9 mouse cellular contexts compared by ENCODE assay signal in the genomic region with DNA sequence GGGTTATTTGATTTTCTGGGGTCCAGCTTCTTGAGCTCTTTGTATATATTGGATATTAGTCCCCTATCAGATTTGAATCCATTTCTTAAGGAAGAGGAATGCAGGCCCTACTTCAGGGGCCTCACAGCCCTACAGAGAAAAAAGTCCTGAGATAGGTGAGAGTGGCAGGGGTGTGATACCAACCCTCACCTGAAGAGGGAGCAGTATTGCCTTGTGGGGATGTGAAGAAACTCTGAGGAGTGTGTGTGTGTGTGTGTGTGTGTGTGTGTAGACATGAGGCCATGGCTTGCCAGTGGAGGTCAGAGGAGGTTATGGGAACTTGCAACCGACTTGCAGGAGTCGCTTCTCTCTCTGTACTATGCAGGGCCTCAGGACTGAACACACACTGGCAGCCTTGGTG.
DNase-seq lines count a peak whose midpoint lies in the region; TF ChIP-seq lines count a peak whose summit lies in the region.
"Had no signal": no experiment of that assay in that cellular context is flagged by ENCODE, and none has a peak within 500 bp of the region (broad histone marks: within the 10 kb centered on the region; RNA-seq: fewer than 3 reads in every experiment).

No protein-coding gene starts in this region.

- intact Hi-C loops in left cerebral cortex, postnatal 25 days (cut with DNase I), result no loop called here

- no peak overlapping the region for H3K27ac ChIP-seq in layer of hippocampus, adult 2 months

- TF ChIP-seq CTCF in layer of hippocampus, adult 2 months (conservative IDR thresholded peaks at IDR 0.05), result peak; percentile 60

- no peak overlapping the region for H3K4me3 ChIP-seq in layer of hippocampus, adult 2 months

- DNase-seq in adrenal gland, postnatal 10 days, result peak; percentile 33
- no peak for DNase-seq in adrenal gland, postnatal 25 days
- no peak for DNase-seq in layer of hippocampus, adult 2 months (ENCODE audit: low spot score in 2 of 2)
- DNase-seq in layer of hippocampus, postnatal 25 days (ENCODE audit: extremely low spot score in 1 of 2, low spot score in 1 of 2), result no peak
- DNase-seq in R1 (ENCODE audit: low read depth, low spot score), result peak; percentile 40
- peak; percentile 35 for DNase-seq in lung, postnatal 36 days
- no peak for DNase-seq in urinary bladder, postnatal 36 days (ENCODE audit: low spot score in 2 of 2)
- no peak for DNase-seq in left cerebral cortex, postnatal 25 days (ENCODE audit: low spot score in 2 of 2)
- DNase-seq: midbrain, embryonic 14.5 days had no signal

Comparison
In these comparisons a context has a peak if more than half of its experiments do, and no peak if none do; other contexts are left out.
1. DNase-seq: peak in adrenal gland, postnatal 10 days (single experiment), R1 (single experiment) and lung, postnatal 36 days (single experiment); none in adrenal gland, postnatal 25 days (single experiment), layer of hippocampus, adult 2 months (0 of 2), layer of hippocampus, postnatal 25 days (0 of 2), urinary bladder, postnatal 36 days (0 of 2) and left cerebral cortex, postnatal 25 days (0 of 2).